38 mouse cellular contexts compared by ENCODE assay signal in the genomic region with DNA sequence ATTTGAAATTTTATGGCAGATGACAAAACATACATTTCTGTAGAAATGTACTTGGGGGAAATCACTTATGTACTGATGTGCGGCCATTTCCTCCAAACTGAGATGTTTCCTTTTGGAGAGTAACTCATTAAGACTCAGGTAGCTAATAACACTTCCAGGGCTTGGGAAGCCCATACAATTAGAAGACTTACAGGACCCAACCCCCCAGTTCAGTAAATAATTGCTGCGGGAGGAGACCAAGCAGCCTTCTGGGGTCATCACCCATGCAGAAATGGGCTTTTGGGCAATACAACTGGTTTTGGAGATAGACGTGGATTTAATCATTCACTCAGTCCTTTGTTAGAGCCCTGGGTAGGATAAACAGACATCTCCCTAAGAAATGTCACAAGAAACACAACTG. TPM values are rescaled to one million over a fixed set of nuclear protein-coding genes. Genes with fewer than 3 reads are reported as not detected.
"Had no signal": no experiment of that assay in that cellular context is flagged by ENCODE, and none has a peak within 500 bp of the region (broad histone marks: within the 10 kb centered on the region; RNA-seq: fewer than 3 reads in every experiment).

No protein-coding gene starts in this region.

- H3K9ac ChIP-seq: limb, embryonic 12.5 days; limb, embryonic 13.5 days; limb, embryonic 15.5 days; liver, embryonic 12.5 days; liver, embryonic 13.5 days; liver, embryonic 14.5 days; liver, embryonic 15.5 days; liver, postnatal 0 days; lung, embryonic 14.5 days; lung, embryonic 15.5 days; midbrain, embryonic 12.5 days; midbrain, embryonic 13.5 days; midbrain, embryonic 15.5 days; neural tube, embryonic 12.5 days had no signal

- H3K27me3 ChIP-seq: limb, embryonic 12.5 days; limb, embryonic 13.5 days; limb, embryonic 15.5 days; liver, embryonic 12.5 days; liver, embryonic 13.5 days; liver, embryonic 15.5 days; lung, embryonic 15.5 days; megakaryocyte, embryonic 14.5 days; midbrain, embryonic 12.5 days; midbrain, embryonic 13.5 days; midbrain, embryonic 15.5 days; neural tube, embryonic 12.5 days had no signal

- ATAC-seq: liver, embryonic 12.5 days; liver, postnatal 0 days; lung, postnatal 0 days; midbrain, embryonic 13.5 days; midbrain, embryonic 15.5 days; midbrain, embryonic 16.5 days had no signal

- H3K27ac ChIP-seq: limb, embryonic 10.5 days; limb, embryonic 12.5 days; limb, embryonic 13.5 days; limb, embryonic 15.5 days; liver, embryonic 12.5 days; liver, embryonic 13.5 days; liver, embryonic 14.5 days; liver, embryonic 15.5 days; lung, embryonic 15.5 days; macrophage; midbrain, embryonic 10.5 days; midbrain, embryonic 12.5 days; midbrain, embryonic 13.5 days; midbrain, embryonic 15.5 days; neural tube, embryonic 12.5 days had no signal

- H3K4me2 ChIP-seq: limb, embryonic 12.5 days; limb, embryonic 13.5 days; limb, embryonic 15.5 days; liver, embryonic 11.5 days; liver, embryonic 12.5 days; liver, embryonic 13.5 days; liver, embryonic 15.5 days; lung, embryonic 14.5 days; lung, embryonic 15.5 days; midbrain, embryonic 11.5 days; midbrain, embryonic 12.5 days; midbrain, embryonic 13.5 days; midbrain, embryonic 15.5 days; neural tube, embryonic 12.5 days had no signal

- H3K4me3 ChIP-seq: limb, embryonic 10.5 days; limb, embryonic 12.5 days; limb, embryonic 13.5 days; limb, embryonic 15.5 days; liver, embryonic 12.5 days; liver, embryonic 13.5 days; liver, embryonic 15.5 days; lung, embryonic 15.5 days; megakaryocyte, embryonic 14.5 days; midbrain, embryonic 10.5 days; midbrain, embryonic 12.5 days; midbrain, embryonic 13.5 days; midbrain, embryonic 15.5 days; myocyte; neural tube, embryonic 12.5 days had no signal

- H3K4me1 ChIP-seq: limb, embryonic 10.5 days; limb, embryonic 12.5 days; limb, embryonic 13.5 days; limb, embryonic 15.5 days; liver, embryonic 12.5 days; liver, embryonic 13.5 days; liver, embryonic 15.5 days; lung, embryonic 15.5 days; megakaryocyte, embryonic 14.5 days; midbrain, embryonic 10.5 days; midbrain, embryonic 12.5 days; midbrain, embryonic 13.5 days; midbrain, embryonic 15.5 days; neural tube, embryonic 12.5 days had no signal

- H3K36me3 ChIP-seq: limb, embryonic 10.5 days; limb, embryonic 12.5 days; limb, embryonic 13.5 days; limb, embryonic 15.5 days; liver, embryonic 12.5 days; liver, embryonic 13.5 days; liver, embryonic 15.5 days; lung, embryonic 15.5 days; midbrain, embryonic 10.5 days; midbrain, embryonic 12.5 days; midbrain, embryonic 13.5 days; midbrain, embryonic 15.5 days; neural tube, embryonic 12.5 days had no signal

- DNase-seq: left cerebral cortex, postnatal 4 days; liver; liver, embryonic 13.5 days; liver, postnatal 0 days; lung, adult 18-20 months; lung, adult 2 months; lung, embryonic 14.5 days; lung, postnatal 10 days; lung, postnatal 14 days; lung, postnatal 36 days; lung, postnatal 4 days; midbrain, embryonic 14.5 days had no signal

- H3K9me3 ChIP-seq: limb, embryonic 10.5 days; limb, embryonic 15.5 days; liver, embryonic 12.5 days; liver, embryonic 15.5 days; lung, embryonic 15.5 days; midbrain, embryonic 12.5 days; midbrain, embryonic 13.5 days; midbrain, embryonic 15.5 days; neural tube, embryonic 12.5 days had no signal

RNA-seq across cellular contexts. Expression of a gene that starts 22.8 kb away (rescaled TPM):
- polyA plus RNA-seq: limb, embryonic 15.5 days; liver, adult 2 months; liver, embryonic 11.5 days; liver, embryonic 12.5 days; liver, embryonic 13.5 days; liver, embryonic 14.5 days; liver, embryonic 15.5 days; liver, embryonic 16.5 days; liver, postnatal 0 days; macrophage had no signal

RNA-seq across cellular contexts. Expression of a gene that starts 48.8 kb away (rescaled TPM):
- polyA plus RNA-seq: limb, embryonic 10.5 days; limb, embryonic 11.5 days; limb, embryonic 12.5 days; limb, embryonic 13.5 days; limb, embryonic 14.5 days; limb, embryonic 15.5 days; liver, adult 2 months; liver, embryonic 11.5 days; liver, embryonic 12.5 days; liver, embryonic 13.5 days; liver, embryonic 14.5 days; liver, embryonic 15.5 days; liver, embryonic 16.5 days; liver, postnatal 0 days; lung, adult 2 months; lung, embryonic 14.5 days; lung, embryonic 15.5 days; lung, embryonic 16.5 days; lung, postnatal 0 days; macrophage; midbrain, embryonic 10.5 days; midbrain, embryonic 11.5 days; midbrain, embryonic 12.5 days; midbrain, embryonic 13.5 days; midbrain, embryonic 14.5 days; midbrain, embryonic 15.5 days; midbrain, embryonic 16.5 days; myocyte; neural tube, embryonic 11.5 days; neural tube, embryonic 12.5 days had no signal
